Mouse (Mus musculus) CH12.LX (cell line): ENCODE results near the gene Dner.

Source experiments
- CTCF ChIP-seq, 2 experiments: IDR thresholded peaks in 1 of 2; conservative IDR thresholded peaks in 1 of 2; 2 replicates each; pipeline ENCODE4 v1.5.1; 2011 to 2012; ENCODE audit warnings: low read depth in 2 of 2, low read length in 2 of 2, improper control_type of control experiment in 1 of 2, inconsistent platforms in 1 of 2, mild to moderate bottlenecking in 1 of 2, moderate library complexity in 1 of 2
- JUND ChIP-seq: conservative IDR thresholded peaks from 2 replicates; pipeline ENCODE4 v1.6.1; 2011; ENCODE audit warnings: low read depth, low read length, improper control_type of control experiment
- RAD21 ChIP-seq: IDR thresholded peaks from 2 replicates; pipeline ENCODE4 v1.6.1; 2011; ENCODE audit warnings: low read depth, mild to moderate bottlenecking, low read length, improper control_type of control experiment, moderate library complexity

- TF ChIP-seq CTCF (conservative IDR thresholded peaks at IDR 0.05 in 1 of 2, IDR thresholded peaks at IDR 0.05 in 1 of 2; ENCODE audit: low read depth in 2 of 2, low read length in 2 of 2) (no peak), RAD21 (no peak), JUND (no peak)
These were observed 59.1 kb downstream of the Dner start for GRCm38 (mm10) chr1:84636890-84637289.
